Mouse (Mus musculus) regulatory T cell (primary cell): ENCODE data around the gene Neo1.
"Not testable (repeated sequence)": the region's sequence is repeated elsewhere in the genome, so short reads cannot be mapped to it uniquely, and the experiment has no call there.

Experiments used
- in situ Hi-C: fragments of 300-600 bp; cut with MboI, MseI; formaldehyde crosslinking; loops from one replicate; pipeline ENCODE4 v1.15.1; 2025; ENCODE audit warnings: high pct_unique_total_duplicates

Gene Neo1

GRCm38 (mm10) chr9:59013365-59013764 lies 22.9 kb downstream of the Neo1 start:
- in situ Hi-C loops: loop anchor here (5.0 to 10.0 kb wide), 2 partner anchors 231 to 574 kb away; no protein-coding TSS in a partner anchor

- in situ Hi-C loops: no loop called here
These were observed 46.8 kb downstream of the Neo1 start for GRCm38 (mm10) chr9:58989255-58989928.

- in situ Hi-C loops: no loop called here
These were observed 57.2 kb downstream of the Neo1 start for GRCm38 (mm10) chr9:58979034-58979433.

- in situ Hi-C loops: not testable (repeated sequence)
These were observed 65.1 kb downstream of the Neo1 start for GRCm38 (mm10) chr9:58971154-58971553.

GRCm38 (mm10) chr9:58967371-58967770 lies 68.9 kb downstream of the Neo1 start:
- in situ Hi-C loops: no loop called here

- in situ Hi-C loops: no loop called here
These were observed 80.7 kb downstream of the Neo1 start for GRCm38 (mm10) chr9:58955507-58955906.

GRCm38 (mm10) chr9:58945910-58946309 lies 90.3 kb downstream of the Neo1 start:
- in situ Hi-C loops: not testable (repeated sequence)

GRCm38 (mm10) chr9:58934776-58935175 lies 101.5 kb downstream of the Neo1 start:
- in situ Hi-C loops: no loop called here

- in situ Hi-C loops: no loop called here
These were observed 108.1 kb downstream of the Neo1 start for GRCm38 (mm10) chr9:58928103-58928502.

GRCm38 (mm10) chr9:58902869-58903585 lies 133.2 kb downstream of the Neo1 start:
- in situ Hi-C loops: no loop called here

- in situ Hi-C loops: no loop called here
These were observed 136.6 kb downstream of the Neo1 start for GRCm38 (mm10) chr9:58899602-58900001.

GRCm38 (mm10) chr9:58891840-58892640 lies 144.2 kb downstream of the Neo1 start:
- in situ Hi-C loops: no loop called here

- in situ Hi-C loops: no loop called here
These were observed 145.3 kb downstream of the Neo1 start for GRCm38 (mm10) chr9:58890893-58891292.

GRCm38 (mm10) chr9:58889782-58890448 lies 146.3 kb downstream of the Neo1 start:
- in situ Hi-C loops: no loop called here

GRCm38 (mm10) chr9:58882686-58883085 lies 153.6 kb downstream of the Neo1 start:
- in situ Hi-C loops: no loop called here

- in situ Hi-C loops: loop anchor here (10.0 kb wide), 1 partner anchor 335 kb away; no protein-coding TSS in a partner anchor
These were observed 156.4 kb downstream of the Neo1 start for GRCm38 (mm10) chr9:58879836-58880235.

GRCm38 (mm10) chr9:58876946-58877625 lies 159.2 kb downstream of the Neo1 start:
- in situ Hi-C loops: loop anchor here (10.0 kb wide), 1 partner anchor 332 kb away; no protein-coding TSS in a partner anchor

- in situ Hi-C loops: loop anchor here (10.0 kb wide), 1 partner anchor 331 kb away; no protein-coding TSS in a partner anchor
These were observed 160.8 kb downstream of the Neo1 start for GRCm38 (mm10) chr9:58875439-58875838.

GRCm38 (mm10) chr9:58874354-58874753 lies 161.9 kb downstream of the Neo1 start:
- in situ Hi-C loops: loop anchor here (10.0 kb wide), 1 partner anchor 330 kb away; no protein-coding TSS in a partner anchor

- in situ Hi-C loops: loop anchor here (10.0 kb wide), 1 partner anchor 329 kb away; no protein-coding TSS in a partner anchor
These were observed 162.5 kb downstream of the Neo1 start for GRCm38 (mm10) chr9:58873541-58874324.
